Mouse (Mus musculus) liver, embryonic 12.5 days (tissue): ENCODE results near the gene Wdr25. TPM values are rescaled to one million over a fixed set of nuclear protein-coding genes. Genes with fewer than 3 reads are reported as not detected.

Source experiments
- ATAC-seq: fragments of 200-750 bp; cut with Nextera tagmentation; 2 replicates; pipeline ENCODE4 v1.8.0; 2017; ENCODE audit warnings: moderate number of reproducible peaks, mild to moderate bottlenecking, moderate library complexity
- H3K27ac ChIP-seq: fragments of 300-500 bp; sonication (generic); 2 replicates; pipeline ENCODE4 v1.5.1; 2016; ENCODE audit warnings: mild to moderate bottlenecking
- H3K27me3 ChIP-seq: fragments of 300-500 bp; sonication (generic); replicated peaks from 2 replicates; pipeline ENCODE4 v1.6.1; 2016; ENCODE audit warnings: mild to moderate bottlenecking, moderate library complexity
- H3K36me3 ChIP-seq: fragments of 300-500 bp; sonication (generic); 2 replicates; pipeline ENCODE4 v1.6.1; 2016; ENCODE audit warnings: mild to moderate bottlenecking, moderate library complexity
- H3K4me1 ChIP-seq: fragments of 300-500 bp; sonication (generic); 2 replicates; pipeline ENCODE4 v1.6.1; 2016
- H3K4me2 ChIP-seq: fragments of 300-500 bp; sonication (generic); 2 replicates; pipeline ENCODE4 v1.6.1; 2016; ENCODE audit warnings: mild to moderate bottlenecking, moderate library complexity
- H3K4me3 ChIP-seq: fragments of 300-500 bp; sonication (generic); 2 replicates; pipeline ENCODE4 v1.5.1; 2016; ENCODE audit warnings: mild to moderate bottlenecking, moderate library complexity
- H3K9ac ChIP-seq: fragments of 300-500 bp; sonication (generic); 2 replicates; pipeline ENCODE4 v1.6.1; 2016; ENCODE audit warnings: mild to moderate bottlenecking, moderate library complexity
- H3K9me3 ChIP-seq: fragments of 300-500 bp; sonication (generic); replicated peaks from 2 replicates; pipeline ENCODE4 v1.6.1; 2016; ENCODE audit warnings: mild to moderate bottlenecking, moderate library complexity
- WGBS: fragments of 180-500 bp; shearing (Covaris S2); methylation state at CpG from one replicate; pipeline ENCODE4 v1.1.7; 2016; ENCODE audit not compliant: insufficient replicate concordance; 5-methylcytosine and 5-hydroxymethylcytosine counted together
- polyA plus RNA-seq: library from polyadenylated mRNA; unstranded; fragments of >200 nt; fragmentation: Nextera tagmentation; extraction: Ambion mirVana; gene quantifications from 2 replicates; pipeline ENCODE4 v1.2.1, GENCODE M21; 2016

Gene Wdr25
- polyA plus RNA-seq, 1 experiment from 2014 or later = 5.3 TPM

- H3K36me3 ChIP-seq = no peaks in the 10 kb centered on the region
Observed at GRCm38 (mm10) chr12:108918753-108919152, 25.3 kb downstream of the Wdr25 start.

GRCm38 (mm10) chr12:108926606-108927111 is 33.2 kb downstream of the Wdr25 start:
- no peak for ATAC-seq
- no peaks in the 10 kb centered on the region for H3K36me3 ChIP-seq
- peaks cover 30% of the 10 kb centered on the region for H3K4me1 ChIP-seq
- H3K27ac ChIP-seq = no peak overlapping the region
- no peak overlapping the region for H3K4me3 ChIP-seq
- no peaks in the 10 kb centered on the region for H3K27me3 ChIP-seq
- H3K4me2 ChIP-seq = no peak overlapping the region
- no peaks in the 10 kb centered on the region for H3K9me3 ChIP-seq
- no peak overlapping the region for H3K9ac ChIP-seq
- 86% methylated on average over 8 of the region's 11 CpGs for WGBS

More at GRCm38 (mm10) chr12:108918753-108919152, 25.3 kb downstream of the Wdr25 start:
- Histone ChIP-seq H3K27me3 (no peaks in the 10 kb centered on the region), H3K27ac (no peak overlapping the region), H3K9me3 (no peaks in the 10 kb centered on the region), H3K4me2 (no peak overlapping the region), H3K4me3 (no peak overlapping the region), H3K9ac (no peak overlapping the region), H3K4me1 (no peaks in the 10 kb centered on the region)
- no peak for ATAC-seq
- WGBS = 51% methylated on average over 4 of the region's 4 CpGs

- no peak overlapping the region for H3K9ac ChIP-seq
- no peaks in the 10 kb centered on the region for H3K27me3 ChIP-seq
- H3K36me3 ChIP-seq = no peaks in the 10 kb centered on the region
- H3K4me2 ChIP-seq = no peak overlapping the region
- H3K27ac ChIP-seq = no peak overlapping the region
- peak; percentile 54 for ATAC-seq
- 42% methylated on average over 2 of the region's 2 CpGs for WGBS
- H3K4me3 ChIP-seq = no peak overlapping the region
- H3K9me3 ChIP-seq = no peaks in the 10 kb centered on the region
- peaks cover 30% of the 10 kb centered on the region for H3K4me1 ChIP-seq
Observed at GRCm38 (mm10) chr12:108928249-108928648, 34.8 kb downstream of the Wdr25 start.

GRCm38 (mm10) chr12:108929475-108929874 is 36.0 kb downstream of the Wdr25 start:
- H3K27me3 ChIP-seq = no peaks in the 10 kb centered on the region
- no peak overlapping the region for H3K4me3 ChIP-seq
- no peak for ATAC-seq

GRCm38 (mm10) chr12:108931341-108932053 is 38.1 kb downstream of the Wdr25 start:
- WGBS = 51% methylated on average over 7 of the region's 7 CpGs

More at GRCm38 (mm10) chr12:108929475-108929874, 36.0 kb downstream of the Wdr25 start:
- Histone ChIP-seq H3K9ac (no peak overlapping the region), H3K4me2 (no peak overlapping the region), H3K27ac (no peak overlapping the region), H3K36me3 (no peaks in the 10 kb centered on the region), H3K9me3 (no peaks in the 10 kb centered on the region), H3K4me1 (peaks cover 23% of the 10 kb centered on the region)
- WGBS = 54% methylated on average over 3 of the region's 3 CpGs

GRCm38 (mm10) chr12:108932113-108932512 is 38.7 kb downstream of the Wdr25 start:
- no peak overlapping the region for H3K9ac ChIP-seq
- no peaks in the 10 kb centered on the region for H3K36me3 ChIP-seq
- H3K27ac ChIP-seq = no peak overlapping the region
- peaks cover 17% of the 10 kb centered on the region for H3K4me1 ChIP-seq
- no peak for ATAC-seq
- H3K27me3 ChIP-seq = no peaks in the 10 kb centered on the region
- H3K4me3 ChIP-seq = no peak overlapping the region
- no peaks in the 10 kb centered on the region for H3K9me3 ChIP-seq
- no peak overlapping the region for H3K4me2 ChIP-seq
- 56% methylated on average over 2 of the region's 3 CpGs for WGBS

More at GRCm38 (mm10) chr12:108931341-108932053, 38.1 kb downstream of the Wdr25 start:
- no peak for ATAC-seq
- Histone ChIP-seq H3K4me2 (no peak overlapping the region), H3K9me3 (no peaks in the 10 kb centered on the region), H3K4me1 (peaks cover 17% of the 10 kb centered on the region), H3K4me3 (no peak overlapping the region), H3K27me3 (no peaks in the 10 kb centered on the region), H3K36me3 (no peaks in the 10 kb centered on the region), H3K9ac (no peak overlapping the region), H3K27ac (no peak overlapping the region)

- Histone ChIP-seq H3K36me3 (no peaks in the 10 kb centered on the region), H3K27me3 (no peaks in the 10 kb centered on the region), H3K9me3 (no peaks in the 10 kb centered on the region), H3K9ac (no peak overlapping the region), H3K27ac (no peak overlapping the region), H3K4me1 (no peaks in the 10 kb centered on the region), H3K4me2 (no peak overlapping the region), H3K4me3 (no peak overlapping the region)
- no peak for ATAC-seq
- 74% methylated on average over 6 of the region's 6 CpGs for WGBS
Observed at GRCm38 (mm10) chr12:108934231-108934630, 40.8 kb downstream of the Wdr25 start.

- H3K4me3 ChIP-seq = no peak overlapping the region
- no peak overlapping the region for H3K27ac ChIP-seq
- no peak overlapping the region for H3K4me2 ChIP-seq
- no peaks in the 10 kb centered on the region for H3K27me3 ChIP-seq
- no peaks in the 10 kb centered on the region for H3K9me3 ChIP-seq
- no peak overlapping the region for H3K9ac ChIP-seq
- no peaks in the 10 kb centered on the region for H3K36me3 ChIP-seq
- ATAC-seq = no peak
- H3K4me1 ChIP-seq = no peaks in the 10 kb centered on the region
- WGBS = 48% methylated on average over 6 of the region's 6 CpGs
Observed at GRCm38 (mm10) chr12:108936834-108937233, 43.4 kb downstream of the Wdr25 start.

- Histone ChIP-seq H3K27ac (no peak overlapping the region), H3K9ac (no peak overlapping the region), H3K4me2 (no peak overlapping the region), H3K36me3 (no peaks in the 10 kb centered on the region), H3K4me1 (no peaks in the 10 kb centered on the region), H3K27me3 (no peaks in the 10 kb centered on the region), H3K9me3 (no peaks in the 10 kb centered on the region), H3K4me3 (no peak overlapping the region)
- 72% methylated on average over 4 of the region's 4 CpGs for WGBS
- no peak for ATAC-seq
Observed at GRCm38 (mm10) chr12:108937506-108937905, 44.1 kb downstream of the Wdr25 start.

GRCm38 (mm10) chr12:108938844-108939243 is 45.4 kb downstream of the Wdr25 start:
- WGBS = 73% methylated on average over 5 of the region's 5 CpGs
- H3K9me3 ChIP-seq = no peaks in the 10 kb centered on the region
- ATAC-seq = no peak

GRCm38 (mm10) chr12:108939317-108939716 is 45.9 kb downstream of the Wdr25 start:
- 74% methylated on average over 9 of the region's 9 CpGs for WGBS
- Histone ChIP-seq H3K9ac (no peak overlapping the region), H3K9me3 (no peaks in the 10 kb centered on the region), H3K4me2 (no peak overlapping the region), H3K4me1 (no peaks in the 10 kb centered on the region), H3K36me3 (no peaks in the 10 kb centered on the region), H3K27ac (no peak overlapping the region), H3K4me3 (no peak overlapping the region), H3K27me3 (no peaks in the 10 kb centered on the region)
- no peak for ATAC-seq

More at GRCm38 (mm10) chr12:108938844-108939243, 45.4 kb downstream of the Wdr25 start:
- H3K4me1 ChIP-seq = no peaks in the 10 kb centered on the region
- H3K9ac ChIP-seq = no peak overlapping the region
- no peak overlapping the region for H3K27ac ChIP-seq
- H3K27me3 ChIP-seq = no peaks in the 10 kb centered on the region
- no peaks in the 10 kb centered on the region for H3K36me3 ChIP-seq
- no peak overlapping the region for H3K4me3 ChIP-seq
- no peak overlapping the region for H3K4me2 ChIP-seq

GRCm38 (mm10) chr12:108940255-108940654 is 46.8 kb downstream of the Wdr25 start:
- H3K9me3 ChIP-seq = no peaks in the 10 kb centered on the region
- no peak overlapping the region for H3K9ac ChIP-seq
- no peak overlapping the region for H3K27ac ChIP-seq
- H3K4me2 ChIP-seq = no peak overlapping the region
- H3K4me1 ChIP-seq = no peaks in the 10 kb centered on the region
- no peak for ATAC-seq
- no peaks in the 10 kb centered on the region for H3K27me3 ChIP-seq
- WGBS = 25% methylated on average over 1 of the region's 1 CpGs
- H3K36me3 ChIP-seq = no peaks in the 10 kb centered on the region
- H3K4me3 ChIP-seq = no peak overlapping the region
